Mouse (Mus musculus): ENCODE measurements around the gene Rpa1. TPM values are rescaled to one million over a fixed set of nuclear protein-coding genes. Genes with fewer than 3 reads are reported as not detected.

Rpa1 gene
- total and polyA plus RNA-seq, 2 experiments from 2014 or later = 51.1 to 66.9 TPM

GRCm38 (mm10) chr11:75275035-75275434, 73.1 kb downstream of the Rpa1 start:
- no peak for TF ChIP-seq CTCF (IDR thresholded peaks at IDR 0.05; ENCODE audit: low read depth)
- WGBS = 43% methylated on average over 6 of the region's 6 CpGs
- H3K4me3 ChIP-seq (ENCODE audit: low read length) = no peak overlapping the region
- ATAC-seq (no peak), DNase-seq (ENCODE audit: low spot score) (no peak)
- no peaks in the 10 kb centered on the region for H3K9me3 ChIP-seq (ENCODE audit: low read length)
- no peak overlapping the region for H3K27ac ChIP-seq
- H3K4me2 ChIP-seq (ENCODE audit: low read depth, low read length) = no peak overlapping the region
- no peak overlapping the region for H3K9ac ChIP-seq (replicated peaks; ENCODE audit: low read length)
- no peaks in the 10 kb centered on the region for H3K36me3 ChIP-seq (ENCODE audit: insufficient read depth, low read length)
- H3K27me3 ChIP-seq (ENCODE audit: insufficient read depth, low read length) = no peaks in the 10 kb centered on the region
- H3K4me1 ChIP-seq (ENCODE audit: insufficient read depth, low read length) = peaks cover 40% of the 10 kb centered on the region

- peaks cover 30% of the 10 kb centered on the region for H3K4me1 ChIP-seq (ENCODE audit: insufficient read depth, low read length)
- peak overlapping the region; percentile 75 for H3K27ac ChIP-seq
- no peaks in the 10 kb centered on the region for H3K27me3 ChIP-seq (ENCODE audit: insufficient read depth, low read length)
- no peaks in the 10 kb centered on the region for H3K9me3 ChIP-seq (ENCODE audit: low read length)
- peak overlapping the region; percentile 31; the same call in 1 of the 2 replicates for H3K4me2 ChIP-seq (ENCODE audit: low read depth, low read length)
- no peak for TF ChIP-seq CTCF (IDR thresholded peaks at IDR 0.05; ENCODE audit: low read depth)
- DNase-seq (ENCODE audit: low spot score) = peak; percentile 57
- H3K4me3 ChIP-seq (ENCODE audit: low read length) = no peak overlapping the region
- no peak overlapping the region for H3K9ac ChIP-seq (replicated peaks; ENCODE audit: low read length)
- no peaks in the 10 kb centered on the region for H3K36me3 ChIP-seq (ENCODE audit: insufficient read depth, low read length)
- WGBS = 10% methylated on average over 8 of the region's 8 CpGs
- ATAC-seq = peak; percentile 68
Measured at GRCm38 (mm10) chr11:75273466-75273865, 74.7 kb downstream of the Rpa1 start.

GRCm38 (mm10) chr11:75270985-75271434, 77.1 kb downstream of the Rpa1 start:
- Histone ChIP-seq H3K27me3 (ENCODE audit: insufficient read depth, low read length) (no peaks in the 10 kb centered on the region), H3K9ac (replicated peaks; ENCODE audit: low read length) (no peak overlapping the region), H3K4me2 (ENCODE audit: low read depth, low read length) (no peak overlapping the region), H3K4me1 (ENCODE audit: insufficient read depth, low read length) (peaks cover 42% of the 10 kb centered on the region), H3K9me3 (ENCODE audit: low read length) (no peaks in the 10 kb centered on the region), H3K4me3 (ENCODE audit: low read length) (no peak overlapping the region), H3K36me3 (ENCODE audit: insufficient read depth, low read length) (no peaks in the 10 kb centered on the region), H3K27ac (peak overlapping the region; percentile 8; the same call in 1 of the 2 replicates)
- ATAC-seq (no peak; the same call in 1 of the 2 replicates), DNase-seq (ENCODE audit: low spot score) (peak; percentile 68)
- WGBS = 45% methylated on average over 7 of the region's 7 CpGs
- no peak for TF ChIP-seq CTCF (IDR thresholded peaks at IDR 0.05; ENCODE audit: low read depth)

GRCm38 (mm10) chr11:75270276-75270984, 77.7 kb downstream of the Rpa1 start:
- ATAC-seq (no peak), DNase-seq (ENCODE audit: low spot score) (no peak)
- H3K27ac ChIP-seq = 0 out of 2 replicates have a peak overlapping the region, but pooled peaks have one; percentile 8
- no peak overlapping the region for H3K4me3 ChIP-seq (ENCODE audit: low read length)
- H3K36me3 ChIP-seq (ENCODE audit: insufficient read depth, low read length) = no peaks in the 10 kb centered on the region
- 63% methylated on average over 8 of the region's 8 CpGs for WGBS
- H3K9me3 ChIP-seq (ENCODE audit: low read length) = no peaks in the 10 kb centered on the region
- H3K9ac ChIP-seq (replicated peaks; ENCODE audit: low read length) = no peak overlapping the region
- no peak overlapping the region for H3K4me2 ChIP-seq (ENCODE audit: low read depth, low read length)
- TF ChIP-seq CTCF (IDR thresholded peaks at IDR 0.05; ENCODE audit: low read depth) = no peak
- peaks cover 42% of the 10 kb centered on the region for H3K4me1 ChIP-seq (ENCODE audit: insufficient read depth, low read length)
- H3K27me3 ChIP-seq (ENCODE audit: insufficient read depth, low read length) = no peaks in the 10 kb centered on the region

- Histone ChIP-seq H3K9ac (replicated peaks; ENCODE audit: low read length) (no peak overlapping the region), H3K27me3 (ENCODE audit: insufficient read depth, low read length) (no peaks in the 10 kb centered on the region), H3K4me1 (ENCODE audit: insufficient read depth, low read length) (peaks cover 37% of the 10 kb centered on the region), H3K4me3 (ENCODE audit: low read length) (no peak overlapping the region), H3K9me3 (ENCODE audit: low read length) (no peaks in the 10 kb centered on the region), H3K4me2 (ENCODE audit: low read depth, low read length) (no peak overlapping the region), H3K36me3 (ENCODE audit: insufficient read depth, low read length) (no peaks in the 10 kb centered on the region), H3K27ac (no peak overlapping the region)
- ATAC-seq (no peak), DNase-seq (ENCODE audit: low spot score) (no peak)
- WGBS = 89% methylated on average over 4 of the region's 4 CpGs
- no peak for TF ChIP-seq CTCF (IDR thresholded peaks at IDR 0.05; ENCODE audit: low read depth)
Measured at GRCm38 (mm10) chr11:75269213-75269612, 78.9 kb downstream of the Rpa1 start.

GRCm38 (mm10) chr11:75268492-75268891, 79.6 kb downstream of the Rpa1 start:
- 56% methylated on average over 5 of the region's 5 CpGs for WGBS
- Histone ChIP-seq H3K4me1 (ENCODE audit: insufficient read depth, low read length) (peaks cover 32% of the 10 kb centered on the region), H3K4me3 (ENCODE audit: low read length) (no peak overlapping the region), H3K4me2 (ENCODE audit: low read depth, low read length) (no peak overlapping the region), H3K27ac (peak overlapping the region; percentile 60; the same call in 1 of the 2 replicates), H3K36me3 (ENCODE audit: insufficient read depth, low read length) (no peaks in the 10 kb centered on the region), H3K9ac (replicated peaks; ENCODE audit: low read length) (no peak overlapping the region), H3K27me3 (ENCODE audit: insufficient read depth, low read length) (no peaks in the 10 kb centered on the region), H3K9me3 (ENCODE audit: low read length) (no peaks in the 10 kb centered on the region)
- ATAC-seq (no peak), DNase-seq (ENCODE audit: low spot score) (no peak)
- TF ChIP-seq CTCF (IDR thresholded peaks at IDR 0.05; ENCODE audit: low read depth) = no peak

GRCm38 (mm10) chr11:75267826-75268281, 80.3 kb downstream of the Rpa1 start:
- Histone ChIP-seq H3K27me3 (ENCODE audit: insufficient read depth, low read length) (no peaks in the 10 kb centered on the region), H3K9me3 (ENCODE audit: low read length) (no peaks in the 10 kb centered on the region), H3K27ac (peak overlapping the region; percentile 60), H3K36me3 (ENCODE audit: insufficient read depth, low read length) (no peaks in the 10 kb centered on the region), H3K4me2 (ENCODE audit: low read depth, low read length) (no peak overlapping the region), H3K9ac (replicated peaks; ENCODE audit: low read length) (no peak overlapping the region), H3K4me3 (ENCODE audit: low read length) (no peak overlapping the region), H3K4me1 (ENCODE audit: insufficient read depth, low read length) (peaks cover 26% of the 10 kb centered on the region)
- WGBS = 28% methylated on average over 9 of the region's 9 CpGs
- no peak for TF ChIP-seq CTCF (IDR thresholded peaks at IDR 0.05; ENCODE audit: low read depth)
- ATAC-seq = 0 out of 2 replicates have a peak, but pooled peaks have one; percentile 10
- peak; percentile 59 for DNase-seq (ENCODE audit: low spot score)
